Comparison of ENCODE assay signal across 20 mouse cellular contexts in genomic region chr2:138766275-138766842, GRCm38 (mm10).
DNase-seq lines count a peak whose midpoint lies in the region; ATAC-seq lines count a peak whose summit lies in the region.
"Had no signal": no experiment of that assay in that cellular context is flagged by ENCODE, and none has a peak within 500 bp of the region (broad histone marks: within the 10 kb centered on the region; RNA-seq: fewer than 3 reads in every experiment).

No protein-coding gene starts in this region.

- no peak for DNase-seq in hindbrain, embryonic 10.5 days (ENCODE audit: low spot score)
- DNase-seq in cerebellum, adult 9-11 months, result no peak
- no peak for DNase-seq in kidney, adult 11 months
- no peak for DNase-seq in layer of hippocampus, adult 8-10 months (ENCODE audit: low spot score in 2 of 2)
- DNase-seq: adrenal gland, adult 2 months; cerebellum, postnatal 10 days; forebrain, postnatal 0 days; gastrocnemius, postnatal 36 days; heart, postnatal 14 days; lung, embryonic 14.5 days; lung, postnatal 36 days had no signal

- H3K9ac ChIP-seq in hindbrain, embryonic 13.5 days, result no peak overlapping the region
- no peak overlapping the region for H3K9ac ChIP-seq in hindbrain, embryonic 15.5 days
- no peak overlapping the region for H3K9ac ChIP-seq in midbrain, embryonic 13.5 days (replicated peaks)
- H3K9ac ChIP-seq: forebrain, postnatal 0 days; heart, embryonic 12.5 days; kidney, embryonic 15.5 days; limb, embryonic 12.5 days; liver, embryonic 12.5 days; lung, embryonic 14.5 days had no signal

- no peaks in the 10 kb centered on the region for H3K36me3 ChIP-seq in hindbrain, embryonic 10.5 days
- no peaks in the 10 kb centered on the region for H3K36me3 ChIP-seq in hindbrain, embryonic 13.5 days
- no peaks in the 10 kb centered on the region for H3K36me3 ChIP-seq in hindbrain, embryonic 15.5 days
- no peaks in the 10 kb centered on the region for H3K36me3 ChIP-seq in midbrain, embryonic 13.5 days
- H3K36me3 ChIP-seq: heart, embryonic 12.5 days; kidney, embryonic 15.5 days; limb, embryonic 12.5 days; liver, embryonic 12.5 days had no signal

- WGBS in hindbrain, embryonic 10.5 days, result 73% methylated on average over 9 of the region's 9 CpGs
- 63% methylated on average over 9 of the region's 9 CpGs for WGBS in hindbrain, embryonic 13.5 days
- 59% methylated on average over 9 of the region's 9 CpGs for WGBS in hindbrain, embryonic 15.5 days
- WGBS in midbrain, embryonic 13.5 days, result 37% methylated on average over 9 of the region's 9 CpGs

- peaks cover 11% of the 10 kb centered on the region for H3K4me1 ChIP-seq in hindbrain, embryonic 10.5 days (replicated peaks)
- H3K4me1 ChIP-seq in hindbrain, embryonic 13.5 days (replicated peaks), result peaks cover 2% of the 10 kb centered on the region; the same call in 1 of the 2 replicates
- H3K4me1 ChIP-seq in hindbrain, embryonic 15.5 days (replicated peaks), result 0 out of 2 replicates have a peak, but pooled peaks cover 3% of the 10 kb centered on the region
- H3K4me1 ChIP-seq in midbrain, embryonic 13.5 days (replicated peaks), result peaks cover 11% of the 10 kb centered on the region
- H3K4me1 ChIP-seq: heart, embryonic 12.5 days; kidney, embryonic 15.5 days; limb, embryonic 12.5 days; liver, embryonic 12.5 days had no signal

- H3K27ac ChIP-seq in hindbrain, embryonic 10.5 days, result peak overlapping the region; percentile 26
- no peak overlapping the region for H3K27ac ChIP-seq in hindbrain, embryonic 13.5 days
- H3K27ac ChIP-seq in hindbrain, embryonic 15.5 days (replicated peaks), result no peak overlapping the region
- peak overlapping the region; percentile 10; the same call in 1 of the 2 replicates for H3K27ac ChIP-seq in midbrain, embryonic 13.5 days
- H3K27ac ChIP-seq: kidney, embryonic 15.5 days; limb, embryonic 12.5 days; liver, embryonic 12.5 days; stomach, postnatal 0 days had no signal

- H3K4me2 ChIP-seq in hindbrain, embryonic 13.5 days, result no peak overlapping the region
- H3K4me2 ChIP-seq in hindbrain, embryonic 15.5 days, result no peak overlapping the region
- H3K4me2 ChIP-seq in midbrain, embryonic 13.5 days (replicated peaks), result no peak overlapping the region
- H3K4me2 ChIP-seq: heart, embryonic 12.5 days; kidney, embryonic 15.5 days; limb, embryonic 12.5 days; liver, embryonic 12.5 days; lung, embryonic 14.5 days had no signal

- H3K27me3 ChIP-seq in hindbrain, embryonic 10.5 days (ENCODE audit: insufficient read depth, poor library complexity, severe bottlenecking), result no peaks in the 10 kb centered on the region
- H3K27me3 ChIP-seq in hindbrain, embryonic 13.5 days, result no peaks in the 10 kb centered on the region
- H3K27me3 ChIP-seq in hindbrain, embryonic 15.5 days, result no peaks in the 10 kb centered on the region
- no peaks in the 10 kb centered on the region for H3K27me3 ChIP-seq in midbrain, embryonic 13.5 days
- H3K27me3 ChIP-seq: heart, embryonic 12.5 days; kidney, embryonic 15.5 days; limb, embryonic 12.5 days; liver, embryonic 12.5 days had no signal

- ATAC-seq in hindbrain, embryonic 13.5 days (ENCODE audit: low FRiP score), result no peak
- ATAC-seq in hindbrain, embryonic 15.5 days (ENCODE audit: low FRiP score, low read depth), result peak; percentile 38
- ATAC-seq in midbrain, embryonic 13.5 days, result peak; percentile 88
- ATAC-seq: forebrain, postnatal 0 days; liver, embryonic 12.5 days had no signal

- no peak overlapping the region for H3K4me3 ChIP-seq in hindbrain, embryonic 10.5 days
- no peak overlapping the region for H3K4me3 ChIP-seq in hindbrain, embryonic 13.5 days
- no peak overlapping the region for H3K4me3 ChIP-seq in hindbrain, embryonic 15.5 days
- H3K4me3 ChIP-seq in midbrain, embryonic 13.5 days (replicated peaks), result no peak overlapping the region
- H3K4me3 ChIP-seq: erythroblast, embryonic 14.5 days; heart, embryonic 12.5 days; kidney, embryonic 15.5 days; limb, embryonic 12.5 days; liver, embryonic 12.5 days had no signal

- no peaks in the 10 kb centered on the region for H3K9me3 ChIP-seq in hindbrain, embryonic 10.5 days
- H3K9me3 ChIP-seq in hindbrain, embryonic 13.5 days, result no peaks in the 10 kb centered on the region
- no peaks in the 10 kb centered on the region for H3K9me3 ChIP-seq in hindbrain, embryonic 15.5 days
- H3K9me3 ChIP-seq in midbrain, embryonic 13.5 days, result no peaks in the 10 kb centered on the region
- H3K9me3 ChIP-seq: heart, embryonic 12.5 days; kidney, embryonic 15.5 days; limb, embryonic 12.5 days; liver, embryonic 12.5 days had no signal

Comparison
In these comparisons a context has a peak if more than half of its experiments do, and no peak if none do; other contexts are left out.
1. H3K27ac ChIP-seq: peak in hindbrain, embryonic 10.5 days (single experiment) and midbrain, embryonic 13.5 days (single experiment); none in hindbrain, embryonic 13.5 days (single experiment) and hindbrain, embryonic 15.5 days (single experiment).